Mouse (Mus musculus) CH12.LX (cell line): ENCODE data around the gene Slc6a4.

ENCODE experiments used
- BHLHE40 ChIP-seq: IDR thresholded peaks from 2 replicates; pipeline ENCODE4 v1.6.1; 2011; ENCODE audit warnings: mild to moderate bottlenecking, low read depth, low read length, improper control_type of control experiment
- CTCF ChIP-seq, 2 experiments: IDR thresholded peaks in 1 of 2; conservative IDR thresholded peaks in 1 of 2; 2 replicates each; pipeline ENCODE4 v1.5.1; 2011 to 2012; ENCODE audit warnings: low read depth in 2 of 2, low read length in 2 of 2, improper control_type of control experiment in 1 of 2, inconsistent platforms in 1 of 2, mild to moderate bottlenecking in 1 of 2, moderate library complexity in 1 of 2
- EP300 ChIP-seq: IDR thresholded peaks from 2 replicates; pipeline ENCODE4 v1.6.1; 2011; ENCODE audit warnings: low read length, improper control_type of control experiment
- HCFC1 ChIP-seq: IDR thresholded peaks from 2 replicates; pipeline ENCODE4 v1.6.1; 2012; ENCODE audit warnings: low read depth, mild to moderate bottlenecking, inconsistent platforms, low read length, improper control_type of control experiment
- JUND ChIP-seq: conservative IDR thresholded peaks from 2 replicates; pipeline ENCODE4 v1.6.1; 2011; ENCODE audit warnings: low read depth, low read length, improper control_type of control experiment
- POLR2A ChIP-seq: IDR thresholded peaks from 2 replicates; pipeline ENCODE4 v1.6.1; 2011; ENCODE audit warnings: low read depth, mild to moderate bottlenecking, improper control_type of control experiment, low read length
- SIN3A ChIP-seq: IDR thresholded peaks from 2 replicates; pipeline ENCODE4 v1.6.1; 2012; ENCODE audit warnings: low read length, improper control_type of control experiment, inconsistent platforms
- SMC3 ChIP-seq: IDR thresholded peaks from 2 replicates; pipeline ENCODE4 v1.6.1; 2011; ENCODE audit warnings: low read depth, low read length, improper control_type of control experiment
- ZC3H11A ChIP-seq: IDR thresholded peaks from 2 replicates; pipeline ENCODE4 v1.6.1; 2012; ENCODE audit warnings: low read depth, mild to moderate bottlenecking, inconsistent platforms, low read length, improper control_type of control experiment

DNA sequence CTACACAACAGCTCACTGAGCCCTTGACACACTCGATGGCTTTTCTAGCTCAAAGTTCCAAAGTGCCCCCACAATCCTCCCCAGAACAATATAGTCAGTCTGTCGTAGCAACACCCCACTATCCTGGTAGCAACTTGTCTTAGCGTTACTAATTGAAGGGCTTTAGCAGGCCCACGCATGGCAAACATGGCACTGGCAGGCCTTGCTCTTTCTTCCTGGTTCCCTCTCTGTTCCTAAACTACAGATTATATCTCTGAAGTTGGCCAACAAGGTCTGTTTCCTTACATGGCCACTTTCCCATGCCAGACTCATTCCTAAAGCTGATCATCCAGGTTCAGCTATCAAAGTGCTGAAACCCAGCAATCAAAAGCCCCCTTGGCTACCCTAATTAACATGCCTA lies 43.5 kb downstream of the Slc6a4 start:
- TF ChIP-seq EP300 (no peak), JUND (no peak), SMC3 (no peak), SIN3A (no peak), POLR2A (no peak), ZC3H11A (no peak), HCFC1 (no peak), CTCF (conservative IDR thresholded peaks at IDR 0.05 in 1 of 2, IDR thresholded peaks at IDR 0.05 in 1 of 2; ENCODE audit: low read depth in 2 of 2, low read length in 2 of 2) (no peak), BHLHE40 (no peak)
